Mouse (Mus musculus): ENCODE measurements around the gene Nrk. TPM values are rescaled to one million over a fixed set of nuclear protein-coding genes. Genes with fewer than 3 reads are reported as not detected.

Nrk gene
- total RNA-seq (2014; fragmentation: Nextera tagmentation) (not detected in 2 replicates), total RNA-seq (2017) (0.33 TPM in 1 of 2 replicates, not detected in the other), polyA plus RNA-seq (2012) (not detected in 2 replicates)

DNA sequence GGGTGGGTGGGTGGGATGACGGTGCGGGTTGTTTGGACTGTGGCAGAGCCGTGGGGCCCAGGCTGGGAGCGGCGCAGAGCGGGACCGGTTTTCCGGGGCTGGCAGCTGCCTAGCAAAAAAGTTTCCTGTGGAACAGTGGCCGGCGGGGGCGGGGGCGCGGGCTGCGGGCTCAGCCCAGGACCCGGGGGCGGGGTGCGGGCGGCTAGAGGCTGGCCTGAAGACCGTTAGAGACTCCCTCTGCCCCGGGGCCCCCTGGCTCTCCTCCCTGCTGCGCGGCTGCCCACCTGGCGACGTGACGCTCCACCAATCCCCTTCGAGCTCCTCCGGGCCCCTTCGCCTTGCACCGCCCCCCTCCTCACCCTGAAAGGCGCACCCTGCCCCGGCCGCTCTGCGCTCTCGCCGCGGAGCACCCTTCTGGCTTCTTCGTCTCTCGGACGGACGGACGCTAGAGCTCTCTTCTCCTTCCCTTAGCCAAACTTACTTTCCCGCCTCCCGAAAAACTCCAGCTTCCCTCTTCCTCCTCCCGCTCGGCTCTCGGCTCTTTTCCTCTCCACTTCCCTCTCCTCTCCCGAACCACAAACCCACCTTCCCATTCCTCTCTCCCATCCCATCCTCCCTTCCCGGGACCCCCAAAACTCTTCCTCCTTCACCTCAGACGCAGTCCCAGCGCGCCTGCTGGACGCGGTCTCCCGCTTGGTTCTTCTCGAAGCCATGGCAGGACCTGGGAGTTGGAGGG is at the start of gene Nrk:
Gene Nrk, plus strand, starts transcription at position 390 of the 736 bp plus-strand sequence.
- TF ChIP-seq CTCF (IDR thresholded peaks at IDR 0.05; ENCODE audit: low read depth, low read length): no peak
- TF ChIP-seq TAL1 (conservative IDR thresholded peaks at IDR 0.05; ENCODE audit: low read depth, low read length): no peak
- no peak for TF ChIP-seq GATA1 (IDR thresholded peaks at IDR 0.05; ENCODE audit: borderline replicate concordance, low read length)
- TF ChIP-seq GATA2 (IDR thresholded peaks at IDR 0.05; ENCODE audit: borderline replicate concordance, low read depth, low read length): no peak
- TF ChIP-seq POLR2AphosphoS5 (IDR thresholded peaks at IDR 0.05; ENCODE audit: insufficient replicate concordance, low read depth, low read length): no peak
- H3K4me3 ChIP-seq (ENCODE audit: low read depth, low read length): no peak within 1 kb of the TSS
- H3K9me3 ChIP-seq (replicated peaks): no peaks in the 10 kb centered on the region
- no peaks in the 10 kb centered on the region for H3K4me1 ChIP-seq (ENCODE audit: insufficient read depth, low read depth, low read length)
- ATAC-seq (ENCODE audit: extremely low read depth, insufficient number of reproducible peaks, low FRiP score, poor library complexity, severe bottlenecking) (no peak), DNase-seq (ENCODE audit: low spot score) (no peak)
- H3K27me3 ChIP-seq (ENCODE audit: insufficient read depth, low read length): no peaks in the 10 kb centered on the region
- H3K36me3 ChIP-seq (replicated peaks): no peaks in the 10 kb centered on the region

DNA sequence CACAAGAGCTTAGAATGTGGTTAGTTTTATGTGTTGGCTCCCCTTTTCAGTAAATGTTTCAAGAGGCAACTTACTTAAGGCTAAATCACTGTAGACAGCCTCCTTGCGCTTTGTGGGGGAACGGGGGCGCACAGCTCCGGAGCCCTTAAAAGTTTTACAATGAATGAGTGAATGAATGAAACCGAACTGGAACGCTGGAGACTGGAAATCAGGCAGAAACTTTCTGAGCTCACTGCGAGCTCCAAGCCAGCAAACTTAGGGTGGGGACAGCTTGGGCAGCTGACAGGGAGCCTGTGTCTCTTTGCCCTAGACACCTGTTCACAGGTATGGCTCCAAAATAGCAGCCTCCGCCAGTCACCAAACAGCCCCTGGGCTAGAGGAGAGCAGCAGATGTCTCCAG is 864 bp upstream of the Nrk start:
- Histone ChIP-seq H3K4me3 (ENCODE audit: low read depth, low read length) (no peak overlapping the region), H3K36me3 (replicated peaks) (no peaks in the 10 kb centered on the region), H3K4me1 (ENCODE audit: insufficient read depth, low read depth, low read length) (no peaks in the 10 kb centered on the region), H3K9me3 (replicated peaks) (no peaks in the 10 kb centered on the region), H3K27me3 (ENCODE audit: insufficient read depth, low read length) (no peaks in the 10 kb centered on the region)
- TF ChIP-seq GATA1 (IDR thresholded peaks at IDR 0.05; ENCODE audit: borderline replicate concordance, low read length) (no peak), POLR2AphosphoS5 (IDR thresholded peaks at IDR 0.05; ENCODE audit: insufficient replicate concordance, low read depth, low read length) (no peak), GATA2 (IDR thresholded peaks at IDR 0.05; ENCODE audit: borderline replicate concordance, low read depth, low read length) (no peak), TAL1 (conservative IDR thresholded peaks at IDR 0.05; ENCODE audit: low read depth, low read length) (no peak)
- ATAC-seq (ENCODE audit: extremely low read depth, insufficient number of reproducible peaks, low FRiP score, poor library complexity, severe bottlenecking) (no peak), DNase-seq (ENCODE audit: low spot score) (no peak)

- Histone ChIP-seq H3K36me3 (replicated peaks) (no peaks in the 10 kb centered on the region), H3K9me3 (replicated peaks) (no peaks in the 10 kb centered on the region), H3K27me3 (ENCODE audit: insufficient read depth, low read length) (no peaks in the 10 kb centered on the region), H3K4me3 (ENCODE audit: low read depth, low read length) (no peak overlapping the region), H3K4me1 (ENCODE audit: insufficient read depth, low read depth, low read length) (no peaks in the 10 kb centered on the region)
- TF ChIP-seq CTCF (IDR thresholded peaks at IDR 0.05; ENCODE audit: low read depth, low read length): no peak
- ATAC-seq (ENCODE audit: extremely low read depth, insufficient number of reproducible peaks, low FRiP score, poor library complexity, severe bottlenecking) (no peak), DNase-seq (ENCODE audit: low spot score) (no peak)
Measured at GRCm38 (mm10) chrX:138914777-138915114, 516 bp downstream of the Nrk start.

DNA sequence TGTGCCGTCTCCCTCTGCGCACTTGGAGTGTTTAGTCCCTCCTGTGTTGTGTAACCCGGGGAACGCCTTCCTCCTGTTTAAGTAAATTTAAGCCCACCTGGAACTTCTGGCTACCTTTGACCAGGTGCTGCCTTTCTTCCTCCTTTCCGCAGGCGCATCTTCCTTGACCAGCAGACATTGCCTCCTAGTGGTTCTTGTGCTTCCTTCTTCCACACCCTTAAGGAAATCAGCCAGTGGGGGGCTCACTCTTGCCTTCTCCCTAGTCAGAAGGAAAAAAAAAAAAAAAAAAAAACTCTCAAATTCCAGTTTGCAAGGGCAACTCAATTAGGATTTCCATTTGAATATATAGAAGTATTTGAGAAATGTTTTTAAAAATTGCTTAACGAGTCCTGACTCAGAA is 4.8 kb downstream of the Nrk start:
- TF ChIP-seq GATA1 (IDR thresholded peaks at IDR 0.05; ENCODE audit: borderline replicate concordance, low read length) (no peak), GATA2 (IDR thresholded peaks at IDR 0.05; ENCODE audit: borderline replicate concordance, low read depth, low read length) (no peak), POLR2AphosphoS5 (IDR thresholded peaks at IDR 0.05; ENCODE audit: insufficient replicate concordance, low read depth, low read length) (no peak), TAL1 (conservative IDR thresholded peaks at IDR 0.05; ENCODE audit: low read depth, low read length) (no peak), CTCF (IDR thresholded peaks at IDR 0.05; ENCODE audit: low read depth, low read length) (no peak)
- ATAC-seq (ENCODE audit: extremely low read depth, insufficient number of reproducible peaks, low FRiP score, poor library complexity, severe bottlenecking) (no peak), DNase-seq (ENCODE audit: low spot score) (no peak)
- no peaks in the 10 kb centered on the region for H3K4me1 ChIP-seq (ENCODE audit: insufficient read depth, low read depth, low read length)
- H3K36me3 ChIP-seq (replicated peaks): no peaks in the 10 kb centered on the region
- H3K4me3 ChIP-seq (ENCODE audit: low read depth, low read length): no peak overlapping the region
- H3K9me3 ChIP-seq (replicated peaks): no peaks in the 10 kb centered on the region
- H3K27me3 ChIP-seq (ENCODE audit: insufficient read depth, low read length): no peaks in the 10 kb centered on the region

DNA sequence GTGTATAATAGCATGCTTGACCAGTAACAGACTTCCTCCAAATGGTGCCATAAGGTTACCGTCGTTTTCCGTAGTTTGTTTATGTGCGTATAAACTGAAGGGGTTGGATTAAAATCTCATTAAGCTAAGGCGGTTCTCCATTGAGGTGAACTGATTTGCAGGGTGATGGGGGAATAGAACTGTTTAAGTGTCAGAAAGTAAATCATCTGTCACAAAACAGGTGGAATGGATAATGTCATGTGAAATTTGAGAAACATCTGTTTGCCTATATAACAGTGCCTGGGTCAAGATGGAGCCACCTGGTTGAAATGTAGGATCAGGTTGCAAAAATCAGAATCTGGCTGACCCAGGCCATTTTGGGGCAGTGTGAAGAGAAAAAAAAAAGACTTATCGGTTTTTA is 29.7 kb downstream of the Nrk start:
- DNase-seq (ENCODE audit: low spot score) (no peak), ATAC-seq (ENCODE audit: extremely low read depth, insufficient number of reproducible peaks, low FRiP score, poor library complexity, severe bottlenecking) (no peak)
- TF ChIP-seq TAL1 (conservative IDR thresholded peaks at IDR 0.05; ENCODE audit: low read depth, low read length): no peak
- TF ChIP-seq GATA2 (IDR thresholded peaks at IDR 0.05; ENCODE audit: borderline replicate concordance, low read depth, low read length): no peak
- TF ChIP-seq POLR2AphosphoS5 (IDR thresholded peaks at IDR 0.05; ENCODE audit: insufficient replicate concordance, low read depth, low read length): no peak
- TF ChIP-seq CTCF (IDR thresholded peaks at IDR 0.05; ENCODE audit: low read depth, low read length): no peak
- no peak for TF ChIP-seq GATA1 (IDR thresholded peaks at IDR 0.05; ENCODE audit: borderline replicate concordance, low read length)
- no peaks in the 10 kb centered on the region for H3K9me3 ChIP-seq (replicated peaks)
- H3K4me1 ChIP-seq (ENCODE audit: insufficient read depth, low read depth, low read length): no peaks in the 10 kb centered on the region
- no peaks in the 10 kb centered on the region for H3K36me3 ChIP-seq (replicated peaks)
- H3K27me3 ChIP-seq (ENCODE audit: insufficient read depth, low read length): no peaks in the 10 kb centered on the region
- H3K4me3 ChIP-seq (ENCODE audit: low read depth, low read length): no peak overlapping the region

DNA sequence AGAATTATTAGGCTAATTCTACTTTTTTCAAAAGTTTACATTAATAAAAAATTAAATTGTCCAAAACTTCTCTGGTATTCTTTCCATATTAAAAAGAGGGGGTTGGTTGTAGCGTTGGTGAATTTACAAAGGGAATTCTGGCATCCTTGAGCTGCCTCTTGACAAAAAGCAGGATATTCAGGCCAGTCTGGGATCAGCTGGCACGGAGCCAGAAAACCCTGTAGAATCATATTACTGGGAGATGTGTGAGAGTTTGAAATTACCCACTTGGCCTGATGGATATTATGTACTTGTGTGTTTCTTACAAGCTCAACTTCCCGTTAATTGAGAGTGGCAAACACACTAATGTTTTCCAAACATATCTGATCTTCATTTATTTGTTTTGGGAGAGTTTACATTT is 46.5 kb downstream of the Nrk start:
- Histone ChIP-seq H3K4me1 (ENCODE audit: insufficient read depth, low read depth, low read length) (no peaks in the 10 kb centered on the region), H3K36me3 (replicated peaks) (no peaks in the 10 kb centered on the region), H3K4me3 (ENCODE audit: low read depth, low read length) (no peak overlapping the region), H3K9me3 (replicated peaks) (no peaks in the 10 kb centered on the region), H3K27me3 (ENCODE audit: insufficient read depth, low read length) (no peaks in the 10 kb centered on the region)
- no peak for DNase-seq (ENCODE audit: low spot score)
- no peak for TF ChIP-seq POLR2AphosphoS5 (IDR thresholded peaks at IDR 0.05; ENCODE audit: insufficient replicate concordance, low read depth, low read length)
- TF ChIP-seq GATA2 (IDR thresholded peaks at IDR 0.05; ENCODE audit: borderline replicate concordance, low read depth, low read length): no peak
- TF ChIP-seq TAL1 (conservative IDR thresholded peaks at IDR 0.05; ENCODE audit: low read depth, low read length): no peak
- no peak for TF ChIP-seq GATA1 (IDR thresholded peaks at IDR 0.05; ENCODE audit: borderline replicate concordance, low read length)
- no peak for TF ChIP-seq CTCF (IDR thresholded peaks at IDR 0.05; ENCODE audit: low read depth, low read length)
- no peak for ATAC-seq (ENCODE audit: extremely low read depth, insufficient number of reproducible peaks, low FRiP score, poor library complexity, severe bottlenecking)

Measured in G1E (cell line).